Mouse (Mus musculus): ENCODE measurements around the gene Cdh10.

DNA sequence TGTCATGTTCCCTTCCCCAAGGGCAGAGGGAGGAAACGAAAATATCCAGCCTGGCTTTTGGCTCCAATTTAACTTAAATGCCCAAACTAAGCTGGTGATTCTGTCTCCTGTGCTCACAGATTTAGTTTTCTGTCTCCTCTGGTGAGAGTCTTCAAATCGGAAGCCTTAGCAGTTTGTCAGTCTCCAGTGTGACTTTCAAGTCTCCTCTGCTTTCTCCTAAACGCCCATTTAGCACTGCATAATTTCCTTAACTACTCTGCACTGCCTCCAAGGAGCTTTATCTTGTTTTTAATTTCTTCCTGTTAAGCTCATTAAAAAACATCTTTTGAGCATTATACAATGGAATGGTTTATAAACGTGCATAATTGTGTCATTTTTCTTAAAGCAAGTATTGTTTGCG lies 156.3 kb downstream of the Cdh10 start:
- no peak for TF ChIP-seq EP300 (optimal IDR thresholded peaks at IDR 0.05)
- no peak for TF ChIP-seq CTCF (IDR thresholded peaks at IDR 0.05; ENCODE audit: low read depth)
